Mouse (Mus musculus): ENCODE measurements around the gene Pex6. TPM values are rescaled to one million over a fixed set of nuclear protein-coding genes. Genes with fewer than 3 reads are reported as not detected.
A peak's percentile ranks its signal among the peaks of the same experiment; 100 is the strongest.

Gene Pex6
- total RNA-seq, 1 experiment, result 17.8 TPM

GRCm38 (mm10) chr17:46669911-46670310 lies 41.4 kb upstream of the Pex6 start:
- Histone ChIP-seq H3K27ac (ENCODE audit: insufficient read depth, low read depth, low read length, poor library complexity, severe bottlenecking) (no peak overlapping the region; the same call in 1 of the 2 replicates), H3K36me3 (ENCODE audit: control insufficient read depth, insufficient read depth, low read length, poor library complexity, severe bottlenecking) (peaks cover 31% of the 10 kb centered on the region), H3K9me3 (ENCODE audit: control insufficient read depth, insufficient read depth, low read depth, low read length) (no peaks in the 10 kb centered on the region), H3K4me1 (ENCODE audit: control insufficient read depth in 2 of 2, insufficient read depth in 2 of 2, low read length in 2 of 2, poor library complexity in 1 of 2) (peaks cover 4 to 11% of the 10 kb centered on the region in 2 experiments; a peak in 3 of 4 replicates), H3K4me3 (ENCODE audit: insufficient read depth in 1 of 2, low read depth in 1 of 2, low read length in 2 of 2, poor library complexity in 1 of 2, severe bottlenecking in 1 of 2) (no peak overlapping the region), H3K9ac (ENCODE audit: insufficient read depth, low read depth, low read length, poor library complexity, severe bottlenecking) (no peak overlapping the region)
- TF ChIP-seq ZC3H11A (IDR thresholded peaks at IDR 0.05; ENCODE audit: borderline replicate concordance, low read depth, low read length), result no peak
- TF ChIP-seq HCFC1 (IDR thresholded peaks at IDR 0.05; ENCODE audit: borderline replicate concordance, insufficient read depth, low read length), result no peak
- no peak for TF ChIP-seq MAFK (IDR thresholded peaks at IDR 0.05; ENCODE audit: insufficient read depth, low read depth, low read length)
- TF ChIP-seq CHD2 (IDR thresholded peaks at IDR 0.05; ENCODE audit: low read depth, low read length), result no peak
- no peak for TF ChIP-seq ZNF384 (IDR thresholded peaks at IDR 0.05; ENCODE audit: low read depth, low read length)
- no peak for DNase-seq (ENCODE audit: low read depth, low spot score)
- in situ Hi-C loops (cut with MboI; ENCODE audit: low sequenced_read_pairs in 2 of 2, unreplicated experiment in 2 of 2), result no loop called here

- Histone ChIP-seq H3K36me3 (ENCODE audit: control insufficient read depth, insufficient read depth, low read length, poor library complexity, severe bottlenecking) (peaks cover 47% of the 10 kb centered on the region), H3K4me3 (ENCODE audit: insufficient read depth in 1 of 2, low read depth in 1 of 2, low read length in 2 of 2, poor library complexity in 1 of 2, severe bottlenecking in 1 of 2) (peak within 1 kb of the TSS; percentile 88 to 97), H3K4me1 (ENCODE audit: control insufficient read depth in 2 of 2, insufficient read depth in 2 of 2, low read length in 2 of 2, poor library complexity in 1 of 2) (peaks cover 12 to 32% of the 10 kb centered on the region in 2 experiments), H3K9ac (ENCODE audit: insufficient read depth, low read depth, low read length, poor library complexity, severe bottlenecking) (peak within 1 kb of the TSS; percentile 94), H3K27ac (ENCODE audit: insufficient read depth, low read depth, low read length, poor library complexity, severe bottlenecking) (peak within 1 kb of the TSS; percentile 98), H3K9me3 (ENCODE audit: control insufficient read depth, insufficient read depth, low read depth, low read length) (no peaks in the 10 kb centered on the region)
- in situ Hi-C loops (cut with MboI; ENCODE audit: low sequenced_read_pairs in 2 of 2, unreplicated experiment in 2 of 2), result no loop called here
- TF ChIP-seq ZC3H11A (IDR thresholded peaks at IDR 0.05; ENCODE audit: borderline replicate concordance, low read depth, low read length) (no peak), ZNF384 (IDR thresholded peaks at IDR 0.05; ENCODE audit: low read depth, low read length) (no peak), MAFK (IDR thresholded peaks at IDR 0.05; ENCODE audit: insufficient read depth, low read depth, low read length) (no peak), HCFC1 (IDR thresholded peaks at IDR 0.05; ENCODE audit: borderline replicate concordance, insufficient read depth, low read length) (no peak), CHD2 (IDR thresholded peaks at IDR 0.05; ENCODE audit: low read depth, low read length) (no peak)
- peak; percentile 88 for DNase-seq (ENCODE audit: low read depth, low spot score)
Measured at GRCm38 (mm10) chr17:46673850-46674529, 37.3 kb upstream of the Pex6 start, which contains the start of gene Rrp36. Gene Rrp36, minus strand, starts transcription at chr17:46674352.

GRCm38 (mm10) chr17:46674530-46675283 lies 36.6 kb upstream of the Pex6 start:
- Histone ChIP-seq H3K4me3 (ENCODE audit: insufficient read depth in 1 of 2, low read depth in 1 of 2, low read length in 2 of 2, poor library complexity in 1 of 2, severe bottlenecking in 1 of 2) (peak overlapping the region; percentile 73 to 97), H3K4me1 (ENCODE audit: control insufficient read depth in 2 of 2, insufficient read depth in 2 of 2, low read length in 2 of 2, poor library complexity in 1 of 2) (peaks cover 18 to 33% of the 10 kb centered on the region in 2 experiments), H3K27ac (ENCODE audit: insufficient read depth, low read depth, low read length, poor library complexity, severe bottlenecking) (peak overlapping the region; percentile 98), H3K9ac (ENCODE audit: insufficient read depth, low read depth, low read length, poor library complexity, severe bottlenecking) (peak overlapping the region; percentile 76), H3K9me3 (ENCODE audit: control insufficient read depth, insufficient read depth, low read depth, low read length) (no peaks in the 10 kb centered on the region), H3K36me3 (ENCODE audit: control insufficient read depth, insufficient read depth, low read length, poor library complexity, severe bottlenecking) (peaks cover 43% of the 10 kb centered on the region)
- in situ Hi-C loops (cut with MboI; ENCODE audit: low sequenced_read_pairs in 2 of 2, unreplicated experiment in 2 of 2), result no loop called here
- TF ChIP-seq MAFK (IDR thresholded peaks at IDR 0.05; ENCODE audit: insufficient read depth, low read depth, low read length) (peak; percentile 58; the same call in 1 of the 2 replicates), CHD2 (IDR thresholded peaks at IDR 0.05; ENCODE audit: low read depth, low read length) (no peak)
- DNase-seq (ENCODE audit: low read depth, low spot score), result no peak

GRCm38 (mm10) chr17:46678416-46678815 lies 32.8 kb upstream of the Pex6 start, which contains the start of gene Mea1:
Gene Mea1, plus strand, starts transcription at chr17:46678793.
- H3K4me1 ChIP-seq (ENCODE audit: control insufficient read depth in 2 of 2, insufficient read depth in 2 of 2, low read length in 2 of 2, poor library complexity in 1 of 2), result peaks cover 17 to 37% of the 10 kb centered on the region in 2 experiments
- peaks cover 32% of the 10 kb centered on the region for H3K36me3 ChIP-seq (ENCODE audit: control insufficient read depth, insufficient read depth, low read length, poor library complexity, severe bottlenecking)
- DNase-seq (ENCODE audit: low read depth, low spot score), result no peak
- TF ChIP-seq CHD2 (IDR thresholded peaks at IDR 0.05; ENCODE audit: low read depth, low read length), result no peak
- no peak for TF ChIP-seq MAFK (IDR thresholded peaks at IDR 0.05; ENCODE audit: insufficient read depth, low read depth, low read length)
- no peak for TF ChIP-seq ZNF384 (IDR thresholded peaks at IDR 0.05; ENCODE audit: low read depth, low read length)
- no peak for TF ChIP-seq HCFC1 (IDR thresholded peaks at IDR 0.05; ENCODE audit: borderline replicate concordance, insufficient read depth, low read length)
- TF ChIP-seq ZC3H11A (IDR thresholded peaks at IDR 0.05; ENCODE audit: borderline replicate concordance, low read depth, low read length), result no peak
- in situ Hi-C loops (cut with MboI; ENCODE audit: low sequenced_read_pairs in 2 of 2, unreplicated experiment in 2 of 2), result no loop called here
- no peaks in the 10 kb centered on the region for H3K9me3 ChIP-seq (ENCODE audit: control insufficient read depth, insufficient read depth, low read depth, low read length)
- H3K9ac ChIP-seq (ENCODE audit: insufficient read depth, low read depth, low read length, poor library complexity, severe bottlenecking), result peak within 1 kb of the TSS; percentile 15; the same call in 1 of the 2 replicates
- no peak within 1 kb of the TSS for H3K27ac ChIP-seq (ENCODE audit: insufficient read depth, low read depth, low read length, poor library complexity, severe bottlenecking)
- H3K4me3 ChIP-seq (ENCODE audit: insufficient read depth in 1 of 2, low read depth in 1 of 2, low read length in 2 of 2, poor library complexity in 1 of 2, severe bottlenecking in 1 of 2), result peak within 1 kb of the TSS; percentile 95 to 98

Measured in ES-E14 (cell line).